Mouse (Mus musculus): ENCODE measurements around the gene Gstp2. TPM values are rescaled to one million over a fixed set of nuclear protein-coding genes. Genes with fewer than 3 reads are reported as not detected.
A peak's percentile ranks its signal among the peaks of the same experiment; 100 is the strongest.

Gene Gstp2
- polyA plus RNA-seq, 1 experiment from 2014 or later: 3.5 TPM

DNA sequence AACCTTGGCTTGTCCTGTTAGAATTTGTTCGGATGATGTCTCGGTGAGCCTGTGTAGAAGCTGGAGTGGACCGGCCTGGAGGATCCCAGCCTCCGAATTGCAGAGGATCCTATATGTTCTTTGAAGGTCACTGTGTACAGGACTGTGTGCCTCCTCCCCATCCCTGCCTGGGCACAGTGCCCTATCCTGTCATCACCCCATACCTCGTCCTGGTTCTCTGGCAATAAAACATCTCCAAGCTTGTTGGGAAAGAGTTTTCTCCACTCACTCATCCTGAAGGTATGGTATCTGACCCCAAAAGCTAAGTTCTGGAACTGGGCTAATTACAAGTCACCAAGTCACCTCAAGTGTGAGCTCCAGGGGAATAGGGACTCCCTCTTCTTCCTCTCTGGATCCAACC is 41.3 kb upstream of the Gstp2 start:
- H3K36me3 ChIP-seq (ENCODE audit: control insufficient read depth, insufficient read depth, low read length): no peaks in the 10 kb centered on the region
- H3K4me1 ChIP-seq (replicated peaks; ENCODE audit: control insufficient read depth, insufficient read depth, low read length): no peaks in the 10 kb centered on the region
- H3K9me3 ChIP-seq (ENCODE audit: control insufficient read depth, low read length): no peaks in the 10 kb centered on the region
- no peak overlapping the region for H3K27ac ChIP-seq (ENCODE audit: low read length)
- H3K4me3 ChIP-seq (ENCODE audit: low read length): no peak overlapping the region
- no peak overlapping the region for H3K4me2 ChIP-seq (ENCODE audit: low read depth, low read length)
- H3K27me3 ChIP-seq (ENCODE audit: control insufficient read depth, insufficient read depth, low read depth, low read length): 0 out of 2 replicates have a peak, but pooled peaks cover 2% of the 10 kb centered on the region
- ATAC-seq (ENCODE audit: low read depth): no peak
- no peak overlapping the region for H3K9ac ChIP-seq (ENCODE audit: low read length)
- WGBS: 67% methylated on average over 5 of the region's 5 CpGs

DNA sequence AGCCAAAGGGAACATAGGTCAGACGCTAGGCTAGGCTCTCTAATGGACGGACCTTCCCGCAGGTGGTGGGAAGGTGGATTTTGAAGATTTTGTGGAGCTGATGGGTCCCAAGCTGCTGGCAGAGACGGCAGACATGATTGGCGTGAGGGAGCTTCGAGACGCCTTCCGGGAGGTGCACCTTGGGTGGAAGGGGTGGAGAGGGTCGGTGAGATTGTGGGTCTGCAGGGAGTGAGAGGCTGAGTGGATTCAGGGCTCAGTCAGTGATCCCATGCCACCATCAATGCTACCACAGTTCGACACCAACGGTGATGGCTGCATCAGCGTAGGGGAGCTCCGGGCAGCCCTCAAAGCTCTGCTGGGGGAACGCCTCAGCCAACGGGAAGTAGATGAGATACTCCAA is 40.3 kb upstream of the Gstp2 start:
- 85% methylated on average over 15 of the region's 15 CpGs for WGBS
- Histone ChIP-seq H3K9me3 (ENCODE audit: control insufficient read depth, low read length) (no peaks in the 10 kb centered on the region), H3K4me1 (replicated peaks; ENCODE audit: control insufficient read depth, insufficient read depth, low read length) (no peaks in the 10 kb centered on the region), H3K4me2 (ENCODE audit: low read depth, low read length) (no peak overlapping the region), H3K4me3 (ENCODE audit: low read length) (no peak overlapping the region), H3K36me3 (ENCODE audit: control insufficient read depth, insufficient read depth, low read length) (no peaks in the 10 kb centered on the region), H3K27me3 (ENCODE audit: control insufficient read depth, insufficient read depth, low read depth, low read length) (0 out of 2 replicates have a peak, but pooled peaks cover 2% of the 10 kb centered on the region), H3K9ac (ENCODE audit: low read length) (no peak overlapping the region), H3K27ac (ENCODE audit: low read length) (no peak overlapping the region)
- no peak for ATAC-seq (ENCODE audit: low read depth)

- Histone ChIP-seq H3K27ac (ENCODE audit: low read length) (no peak overlapping the region), H3K9me3 (ENCODE audit: control insufficient read depth, low read length) (no peaks in the 10 kb centered on the region), H3K4me3 (ENCODE audit: low read length) (no peak overlapping the region), H3K27me3 (ENCODE audit: control insufficient read depth, insufficient read depth, low read depth, low read length) (0 out of 2 replicates have a peak, but pooled peaks cover 2% of the 10 kb centered on the region), H3K9ac (ENCODE audit: low read length) (no peak overlapping the region), H3K4me2 (ENCODE audit: low read depth, low read length) (no peak overlapping the region), H3K36me3 (ENCODE audit: control insufficient read depth, insufficient read depth, low read length) (no peaks in the 10 kb centered on the region), H3K4me1 (replicated peaks; ENCODE audit: control insufficient read depth, insufficient read depth, low read length) (no peaks in the 10 kb centered on the region)
- no peak for ATAC-seq (ENCODE audit: low read depth)
- WGBS: 69% methylated on average over 1 of the region's 1 CpGs
Measured at GRCm38 (mm10) chr19:4084984-4085383, 39.2 kb upstream of the Gstp2 start.

- 16% methylated on average over 8 of the region's 8 CpGs for WGBS
- no peaks in the 10 kb centered on the region for H3K9me3 ChIP-seq (ENCODE audit: control insufficient read depth, low read length)
- H3K27ac ChIP-seq (ENCODE audit: low read length): no peak overlapping the region
- 0 out of 2 replicates have a peak overlapping the region, but pooled peaks have one; percentile 18 for H3K9ac ChIP-seq (ENCODE audit: low read length)
- 0 out of 2 replicates have a peak, but pooled peaks cover 2% of the 10 kb centered on the region for H3K27me3 ChIP-seq (ENCODE audit: control insufficient read depth, insufficient read depth, low read depth, low read length)
- no peak overlapping the region for H3K4me2 ChIP-seq (ENCODE audit: low read depth, low read length)
- no peaks in the 10 kb centered on the region for H3K36me3 ChIP-seq (ENCODE audit: control insufficient read depth, insufficient read depth, low read length)
- peak; percentile 38 for ATAC-seq (ENCODE audit: low read depth)
- no peaks in the 10 kb centered on the region for H3K4me1 ChIP-seq (replicated peaks; ENCODE audit: control insufficient read depth, insufficient read depth, low read length)
- no peak overlapping the region for H3K4me3 ChIP-seq (ENCODE audit: low read length)
Measured at GRCm38 (mm10) chr19:4083826-4084225, 38.0 kb upstream of the Gstp2 start.

DNA sequence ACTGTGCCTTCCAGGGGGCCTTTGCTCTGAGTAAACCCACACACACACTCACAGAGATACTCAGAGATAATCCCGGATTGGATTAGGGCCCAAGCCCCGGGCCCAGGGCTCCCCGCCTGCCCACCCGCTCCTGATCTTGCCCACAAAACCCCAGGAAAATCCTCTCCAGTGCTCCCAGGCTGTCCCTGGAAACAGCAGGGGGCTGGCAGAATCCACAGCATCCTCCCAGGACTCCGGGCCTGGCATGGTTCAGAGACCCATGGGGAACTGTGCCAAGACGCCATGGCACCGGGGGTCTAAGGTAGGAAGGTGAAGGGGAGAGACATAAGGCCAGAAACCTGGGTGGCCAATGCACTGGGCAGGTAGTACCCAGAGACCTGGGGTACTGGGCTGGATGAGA is 37.5 kb upstream of the Gstp2 start:
- H3K4me2 ChIP-seq (ENCODE audit: low read depth, low read length): no peak overlapping the region
- H3K9me3 ChIP-seq (ENCODE audit: control insufficient read depth, low read length): no peaks in the 10 kb centered on the region
- H3K4me3 ChIP-seq (ENCODE audit: low read length): no peak overlapping the region
- no peak overlapping the region for H3K27ac ChIP-seq (ENCODE audit: low read length)
- H3K36me3 ChIP-seq (ENCODE audit: control insufficient read depth, insufficient read depth, low read length): no peaks in the 10 kb centered on the region
- no peak for ATAC-seq (ENCODE audit: low read depth)
- no peaks in the 10 kb centered on the region for H3K27me3 ChIP-seq (ENCODE audit: control insufficient read depth, insufficient read depth, low read depth, low read length)
- 73% methylated on average over 7 of the region's 7 CpGs for WGBS
- no peaks in the 10 kb centered on the region for H3K4me1 ChIP-seq (replicated peaks; ENCODE audit: control insufficient read depth, insufficient read depth, low read length)
- no peak overlapping the region for H3K9ac ChIP-seq (ENCODE audit: low read length)

GRCm38 (mm10) chr19:4082219-4082965 is 36.6 kb upstream of the Gstp2 start:
- H3K4me1 ChIP-seq (replicated peaks; ENCODE audit: control insufficient read depth, insufficient read depth, low read length): no peaks in the 10 kb centered on the region
- ATAC-seq (ENCODE audit: low read depth): no peak
- H3K27ac ChIP-seq (ENCODE audit: low read length): no peak overlapping the region
- no peak overlapping the region for H3K4me3 ChIP-seq (ENCODE audit: low read length)
- H3K36me3 ChIP-seq (ENCODE audit: control insufficient read depth, insufficient read depth, low read length): no peaks in the 10 kb centered on the region
- no peaks in the 10 kb centered on the region for H3K9me3 ChIP-seq (ENCODE audit: control insufficient read depth, low read length)
- no peaks in the 10 kb centered on the region for H3K27me3 ChIP-seq (ENCODE audit: control insufficient read depth, insufficient read depth, low read depth, low read length)
- no peak overlapping the region for H3K4me2 ChIP-seq (ENCODE audit: low read depth, low read length)
- WGBS: 67% methylated on average over 11 of the region's 11 CpGs
- H3K9ac ChIP-seq (ENCODE audit: low read length): no peak overlapping the region

GRCm38 (mm10) chr19:4081394-4081793 is 35.6 kb upstream of the Gstp2 start, which contains the start of gene Cabp2:
Cabp2 (plus strand) TSS chr19:4081578.
- H3K4me2 ChIP-seq (ENCODE audit: low read depth, low read length): no peak within 1 kb of the TSS
- no peak within 1 kb of the TSS for H3K4me3 ChIP-seq (ENCODE audit: low read length)
- no peaks in the 10 kb centered on the region for H3K9me3 ChIP-seq (ENCODE audit: control insufficient read depth, low read length)
- no peak for ATAC-seq (ENCODE audit: low read depth)
- H3K27ac ChIP-seq (ENCODE audit: low read length): no peak within 1 kb of the TSS
- no peak within 1 kb of the TSS for H3K9ac ChIP-seq (ENCODE audit: low read length)
- H3K4me1 ChIP-seq (replicated peaks; ENCODE audit: control insufficient read depth, insufficient read depth, low read length): no peaks in the 10 kb centered on the region
- 48% methylated on average over 3 of the region's 3 CpGs for WGBS
- H3K36me3 ChIP-seq (ENCODE audit: control insufficient read depth, insufficient read depth, low read length): no peaks in the 10 kb centered on the region
- H3K27me3 ChIP-seq (ENCODE audit: control insufficient read depth, insufficient read depth, low read depth, low read length): no peaks in the 10 kb centered on the region

- Histone ChIP-seq H3K27ac (ENCODE audit: low read length) (no peak overlapping the region), H3K36me3 (ENCODE audit: control insufficient read depth, insufficient read depth, low read length) (no peaks in the 10 kb centered on the region), H3K9ac (ENCODE audit: low read length) (no peak overlapping the region), H3K4me1 (replicated peaks; ENCODE audit: control insufficient read depth, insufficient read depth, low read length) (no peaks in the 10 kb centered on the region), H3K4me3 (ENCODE audit: low read length) (no peak overlapping the region), H3K4me2 (ENCODE audit: low read depth, low read length) (no peak overlapping the region), H3K27me3 (ENCODE audit: control insufficient read depth, insufficient read depth, low read depth, low read length) (no peaks in the 10 kb centered on the region), H3K9me3 (ENCODE audit: control insufficient read depth, low read length) (no peaks in the 10 kb centered on the region)
- WGBS: 48% methylated on average over 8 of the region's 8 CpGs
- no peak for ATAC-seq (ENCODE audit: low read depth)
Measured at GRCm38 (mm10) chr19:4080511-4081009, 34.7 kb upstream of the Gstp2 start.

GRCm38 (mm10) chr19:4079594-4079993 is 33.8 kb upstream of the Gstp2 start:
- Histone ChIP-seq H3K36me3 (ENCODE audit: control insufficient read depth, insufficient read depth, low read length) (no peaks in the 10 kb centered on the region), H3K4me1 (replicated peaks; ENCODE audit: control insufficient read depth, insufficient read depth, low read length) (no peaks in the 10 kb centered on the region), H3K27ac (ENCODE audit: low read length) (no peak overlapping the region), H3K9me3 (ENCODE audit: control insufficient read depth, low read length) (no peaks in the 10 kb centered on the region), H3K9ac (ENCODE audit: low read length) (no peak overlapping the region), H3K4me3 (ENCODE audit: low read length) (no peak overlapping the region), H3K27me3 (ENCODE audit: control insufficient read depth, insufficient read depth, low read depth, low read length) (no peaks in the 10 kb centered on the region), H3K4me2 (ENCODE audit: low read depth, low read length) (no peak overlapping the region)
- no peak for ATAC-seq (ENCODE audit: low read depth)
- WGBS: 73% methylated on average over 1 of the region's 1 CpGs
